Mouse (Mus musculus) left cerebral cortex, adult 11 months (tissue): ENCODE results near the gene Prdm16.

Experiments used
- DNase-seq: peaks from one replicate; pipeline ENCODE4 v3.0.0; 2022; ENCODE audit warnings: low spot score

Prdm16 gene

DNA sequence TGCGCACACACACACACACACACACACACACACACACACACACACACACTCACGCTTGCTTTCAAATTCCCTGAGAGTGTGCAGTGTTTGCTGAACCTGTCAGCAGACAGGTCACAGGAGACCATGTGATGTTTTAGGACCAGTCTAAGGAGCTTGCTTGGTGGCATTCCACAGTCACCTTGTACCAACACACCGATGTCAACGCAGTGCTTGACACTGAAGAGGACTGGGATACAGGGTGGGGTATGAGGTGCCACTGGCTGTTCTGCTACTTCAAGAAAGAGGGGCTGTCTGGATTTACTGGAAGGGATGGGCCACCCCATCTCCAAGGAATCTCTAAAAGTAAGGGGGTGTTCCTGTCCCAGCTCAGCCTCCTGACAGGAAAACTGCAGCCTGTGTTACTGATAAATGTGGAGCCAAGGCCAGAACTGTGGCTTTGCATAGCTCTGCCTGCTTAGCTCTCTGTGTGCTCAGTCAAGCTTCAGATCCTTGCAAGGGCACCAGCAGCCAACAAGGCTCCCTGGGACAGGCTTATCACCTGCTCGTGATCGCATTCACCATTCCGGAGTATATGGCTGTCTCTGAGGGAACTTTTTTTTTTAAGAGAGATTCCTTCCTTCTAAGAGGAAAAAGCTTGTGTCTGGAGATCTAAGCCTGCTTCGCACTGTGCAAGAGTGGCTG lies 157.6 kb downstream of the Prdm16 start:
- DNase-seq, result no peak

DNA sequence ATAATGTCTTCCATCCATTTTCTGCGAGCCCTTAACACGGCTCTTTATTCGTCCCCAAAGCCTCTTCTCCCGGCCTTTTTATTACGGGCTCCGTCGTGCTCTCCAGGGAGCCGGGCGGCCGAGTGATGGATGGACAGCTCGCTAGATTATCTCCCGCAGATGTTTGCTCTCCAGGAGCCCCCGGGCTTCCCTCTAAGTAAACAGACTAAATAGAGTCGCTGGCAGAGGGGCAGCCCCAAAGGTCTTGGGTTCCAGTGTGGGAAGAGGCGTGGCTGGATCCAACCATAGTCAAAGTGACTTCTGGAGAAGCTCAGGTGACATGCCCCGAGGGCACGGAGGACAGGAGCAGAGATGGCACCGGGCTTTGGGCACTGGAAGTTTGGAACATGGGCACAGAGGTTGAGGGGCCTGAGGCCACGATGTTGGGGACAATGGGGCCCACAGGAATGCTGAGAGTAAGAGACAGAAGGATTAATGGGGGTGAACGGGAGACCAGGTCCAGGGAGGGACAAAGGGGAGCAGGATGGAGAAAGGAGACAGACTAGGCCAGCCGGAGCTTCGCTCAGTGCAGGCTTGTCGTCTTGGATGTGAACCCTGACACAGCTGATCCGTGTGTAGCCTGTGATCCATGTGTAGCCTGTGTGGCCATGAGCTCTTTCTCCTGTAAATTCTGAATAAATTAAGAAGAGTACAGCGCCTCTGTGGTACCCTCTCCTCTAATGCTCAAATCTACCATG lies 162.9 kb downstream of the Prdm16 start:
- DNase-seq, result no peak

DNA sequence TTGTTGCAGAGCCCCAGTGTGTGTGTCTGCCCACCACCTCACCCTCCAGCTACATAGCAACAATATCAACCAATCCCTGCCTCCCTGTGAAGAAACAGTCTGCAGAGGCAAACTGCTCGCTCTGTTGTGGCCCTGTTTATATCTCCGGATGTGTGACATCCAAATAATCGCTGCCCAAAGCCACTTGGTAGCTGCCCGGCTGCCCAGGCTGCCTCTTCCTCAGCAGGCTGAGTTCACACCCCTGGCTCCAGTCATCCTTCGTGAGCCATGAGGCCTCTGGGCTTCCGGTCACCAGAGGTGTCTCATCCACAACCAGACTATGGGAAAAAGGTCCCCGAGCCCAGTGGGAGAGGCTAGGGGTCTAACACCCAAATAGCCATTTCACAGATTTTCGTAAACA lies 164.1 kb downstream of the Prdm16 start:
- no peak for DNase-seq

DNA sequence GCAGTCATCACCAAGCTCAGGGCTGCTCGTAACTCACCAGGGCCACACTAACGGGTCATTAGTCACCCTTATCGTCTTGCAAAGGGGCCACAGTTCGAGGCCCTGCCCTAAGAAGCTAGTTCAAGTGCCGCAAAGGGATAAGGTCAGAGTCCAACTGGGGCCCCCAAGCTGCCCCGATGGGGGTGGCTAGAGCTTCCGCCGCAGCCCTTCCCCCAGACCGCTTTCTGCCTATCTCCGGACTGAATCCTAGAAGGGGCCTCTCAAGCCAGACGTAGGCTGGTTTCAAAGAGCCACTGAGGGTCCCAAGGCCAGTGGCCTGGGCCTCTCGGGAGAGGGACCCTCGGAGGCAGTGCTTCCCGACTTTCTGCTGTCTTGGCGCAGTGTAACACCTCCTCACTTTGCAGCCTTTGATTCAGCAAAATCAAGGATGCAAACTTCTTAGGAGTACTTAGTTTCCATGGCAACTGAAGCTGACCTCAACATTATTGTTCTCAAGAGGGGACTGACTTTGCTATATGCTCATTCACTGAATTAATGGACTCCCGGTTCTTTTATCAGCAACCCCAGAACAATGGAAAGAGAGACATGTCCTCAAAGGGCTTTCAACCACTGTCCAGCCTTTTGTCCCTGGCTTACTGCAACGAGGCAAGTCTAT lies 165.1 kb downstream of the Prdm16 start:
- no peak for DNase-seq

DNA sequence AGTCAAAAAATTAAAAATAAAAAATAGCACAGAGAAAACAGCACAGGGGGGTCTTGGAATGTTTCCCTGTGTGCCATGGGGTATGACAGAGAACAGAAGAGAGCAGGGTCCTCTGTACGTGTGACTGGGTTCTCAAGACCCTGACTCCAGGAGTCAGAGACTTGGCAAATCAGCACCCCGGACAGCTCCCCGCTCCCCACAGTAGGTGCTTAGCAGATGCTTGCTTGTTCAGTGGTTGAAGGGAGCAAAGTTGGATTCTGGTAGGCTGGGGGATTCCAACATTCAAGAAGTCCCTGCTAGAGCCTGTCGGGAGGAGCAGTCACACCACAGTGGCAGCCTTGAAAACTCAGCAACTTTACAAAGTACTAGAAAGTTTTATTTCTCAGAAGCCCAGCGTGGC lies 170.4 kb downstream of the Prdm16 start:
- DNase-seq, result no peak

DNA sequence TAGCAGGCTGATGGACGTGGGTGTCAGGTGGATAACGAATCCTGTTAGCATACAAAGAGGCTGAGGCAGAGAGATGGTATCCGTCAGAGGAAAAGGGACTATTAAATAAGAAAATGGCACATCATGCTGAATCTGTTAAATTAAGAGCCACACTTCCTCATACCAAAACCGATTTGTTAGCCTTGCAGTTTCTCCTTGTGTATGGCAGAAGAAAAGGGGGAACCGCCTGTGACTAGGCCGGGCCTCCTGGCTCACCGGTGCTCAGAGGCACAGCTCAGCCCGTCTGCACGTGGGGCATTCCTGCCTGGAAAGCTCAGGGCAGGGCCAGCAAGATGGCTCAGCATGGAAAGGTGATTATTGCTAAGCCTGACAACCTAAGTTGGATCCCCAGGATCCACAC lies 171.6 kb downstream of the Prdm16 start:
- DNase-seq, result no peak

DNA sequence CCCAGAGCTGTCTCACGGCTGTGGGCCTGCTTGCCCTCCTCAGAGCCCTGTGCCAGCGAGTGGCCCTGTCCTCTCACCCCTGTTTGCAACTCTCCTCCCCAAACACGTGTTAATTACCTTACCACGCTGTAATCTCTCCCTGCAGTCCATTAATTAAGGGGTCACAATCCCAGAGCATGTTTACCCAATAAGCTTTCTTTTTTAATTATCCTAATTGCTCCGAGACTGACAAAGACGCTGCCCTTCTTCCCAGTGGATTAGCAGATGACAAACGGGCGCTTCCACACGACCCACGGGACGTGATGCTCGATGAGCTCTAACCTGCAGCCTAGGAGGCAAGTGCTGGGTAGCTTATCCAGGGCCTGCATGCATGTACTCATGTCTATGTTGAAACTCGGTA lies 176.7 kb downstream of the Prdm16 start:
- DNase-seq, result no peak

DNA sequence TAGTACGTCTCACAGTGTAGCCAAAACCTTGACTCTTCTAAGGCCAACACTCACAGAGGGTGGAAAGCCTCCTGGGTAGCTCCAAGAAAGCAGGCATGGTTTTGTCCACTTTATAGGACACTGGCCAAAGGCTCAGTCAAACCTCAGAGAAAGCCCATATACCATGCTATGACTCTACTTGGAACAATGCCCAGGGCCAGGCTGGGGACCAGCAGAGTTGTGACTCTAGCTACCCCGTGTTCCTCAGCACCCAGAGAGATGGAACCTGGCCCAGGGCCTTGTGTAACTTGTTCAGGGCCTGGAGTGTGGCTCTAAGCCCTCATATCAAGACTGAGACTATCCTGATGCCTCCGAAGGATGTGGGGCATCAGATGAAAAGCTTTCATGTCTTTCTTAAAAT lies 178.9 kb downstream of the Prdm16 start:
- no peak for DNase-seq

DNA sequence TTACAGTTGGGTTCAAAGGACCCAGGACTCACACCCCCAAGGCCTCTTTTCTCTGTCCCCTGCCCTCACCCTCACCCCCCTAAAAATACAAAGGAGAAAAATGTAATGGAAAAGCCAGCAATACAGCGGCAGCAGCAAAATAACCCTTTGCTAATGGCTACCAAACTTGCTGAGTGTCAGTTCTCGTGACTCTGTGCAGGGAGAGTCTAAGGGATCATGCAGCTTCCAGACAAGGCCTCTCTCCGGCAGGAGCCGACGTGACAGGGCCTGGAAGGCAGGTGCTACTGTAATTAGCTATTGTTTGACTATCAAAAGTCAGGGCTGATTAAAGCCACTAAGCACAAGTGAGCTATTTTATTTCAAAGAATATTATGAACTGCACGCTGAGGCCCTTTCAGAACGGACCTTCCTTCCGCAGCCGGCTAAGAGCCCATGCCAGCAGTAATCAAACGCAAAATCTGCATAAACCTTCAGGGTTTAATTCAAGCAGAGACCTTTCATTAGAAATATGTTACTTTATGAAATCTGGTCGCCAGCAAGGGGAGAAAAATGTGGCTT lies 180.3 kb downstream of the Prdm16 start:
- no peak for DNase-seq

DNA sequence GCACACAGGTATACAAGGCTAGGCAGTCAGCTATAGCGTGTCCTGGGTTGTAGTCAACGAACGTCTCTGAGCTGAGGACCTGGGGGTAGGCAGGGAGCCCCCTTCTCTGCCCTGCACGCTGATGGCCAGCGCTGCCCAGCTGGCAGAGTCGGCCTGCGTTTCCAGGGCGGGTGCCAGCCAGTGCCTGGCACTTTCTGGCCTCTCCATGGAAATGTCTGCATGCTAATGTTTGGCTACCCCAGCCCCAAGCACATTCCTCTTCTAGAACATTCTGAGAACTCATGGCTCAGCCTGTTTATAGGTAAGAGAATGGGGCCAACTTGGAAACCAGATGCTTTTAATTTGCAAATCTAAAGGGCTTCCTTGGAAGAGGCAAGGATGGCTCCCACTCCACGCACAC lies 186.2 kb downstream of the Prdm16 start:
- DNase-seq, result no peak

DNA sequence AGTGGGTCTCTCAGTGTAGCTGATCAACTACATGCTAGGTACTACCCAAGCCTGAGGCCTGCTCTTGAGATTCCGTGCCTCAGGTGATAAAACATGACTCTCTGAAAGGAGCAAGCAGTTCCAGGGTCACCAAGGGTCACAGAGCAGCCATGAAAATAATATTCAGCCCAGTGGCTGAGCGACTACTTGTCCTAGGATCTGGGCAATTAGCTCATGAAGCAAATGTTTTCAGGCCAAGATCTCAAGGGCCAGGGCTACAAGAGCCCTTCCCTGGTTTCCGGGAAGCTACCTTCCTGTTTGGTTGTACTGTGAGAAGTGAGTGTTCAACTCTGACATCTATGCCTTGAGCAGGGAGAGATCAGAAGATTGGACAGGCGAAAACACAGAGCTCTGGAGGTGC lies 186.6 kb downstream of the Prdm16 start:
- DNase-seq, result no peak

DNA sequence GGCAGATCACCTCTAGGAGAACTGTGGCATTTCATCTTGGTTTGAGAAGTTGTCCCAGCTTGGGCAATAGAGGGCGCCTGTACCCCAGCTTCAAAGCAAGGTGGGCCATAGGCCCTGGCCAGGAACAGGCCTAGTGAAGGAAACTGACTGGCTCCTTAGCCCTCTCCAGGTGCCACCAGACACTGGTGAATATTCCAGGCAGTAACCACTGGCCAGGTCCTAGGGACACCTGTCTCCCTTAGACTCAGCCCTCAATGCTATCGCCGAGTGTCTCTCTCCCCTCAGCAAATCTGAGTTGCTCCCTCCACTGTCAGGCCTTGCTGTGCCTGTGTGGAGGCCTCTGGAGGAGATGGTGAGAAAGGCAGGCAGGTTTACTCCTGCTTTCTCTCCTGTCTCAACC lies 187.3 kb downstream of the Prdm16 start:
- DNase-seq, result no peak

DNA sequence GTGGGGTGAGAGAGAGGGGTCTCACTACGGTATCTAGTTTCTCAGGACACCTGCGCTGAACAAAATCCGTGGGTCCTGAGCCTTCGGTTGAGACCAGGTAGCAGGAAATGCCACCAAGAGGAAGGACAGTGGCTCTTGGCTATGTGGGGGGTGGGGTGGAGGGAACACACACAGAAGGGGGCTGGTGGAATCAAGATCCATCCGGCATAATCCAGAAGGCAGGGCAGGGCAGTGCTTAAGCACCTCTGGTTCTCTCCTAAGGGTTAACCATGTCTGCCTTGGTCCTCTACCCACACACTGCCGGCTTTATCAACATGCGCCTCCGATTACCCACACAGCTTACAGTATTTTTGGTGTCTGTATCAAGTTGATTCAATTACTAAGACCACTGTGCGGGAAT lies 191.0 kb downstream of the Prdm16 start:
- no peak for DNase-seq

DNA sequence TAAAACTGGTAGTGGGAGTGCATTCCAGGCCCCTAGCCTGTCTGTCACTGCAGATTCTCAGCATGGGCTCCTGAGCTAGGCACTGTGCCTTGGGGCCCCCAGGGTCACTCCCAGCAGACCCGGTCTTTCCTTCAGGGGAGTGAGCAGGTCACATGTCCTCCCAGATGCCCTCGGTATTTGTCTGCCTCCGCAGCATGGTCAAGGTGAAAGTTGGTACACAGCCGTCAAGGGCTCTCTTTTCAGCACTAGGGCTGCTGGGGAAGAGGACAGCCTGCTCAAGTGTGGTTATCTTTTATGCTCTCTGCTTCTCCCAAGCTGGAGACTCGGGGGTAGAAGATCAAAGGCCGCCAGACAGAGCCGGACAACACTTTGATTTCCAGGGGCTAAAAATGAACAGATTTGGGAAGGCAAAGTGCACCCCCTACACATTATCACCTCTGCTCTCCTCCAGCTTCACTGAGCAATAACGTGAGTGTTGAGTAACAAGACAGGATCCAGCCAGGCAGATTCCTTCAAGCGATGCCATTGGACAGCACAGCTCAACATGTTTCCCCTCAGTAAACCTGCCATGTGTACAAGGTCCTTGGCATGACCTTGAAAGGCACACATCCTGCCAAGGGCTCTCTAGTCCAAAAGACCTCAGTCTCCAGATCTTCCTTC lies 193.9 kb downstream of the Prdm16 start:
- DNase-seq, result no peak

DNA sequence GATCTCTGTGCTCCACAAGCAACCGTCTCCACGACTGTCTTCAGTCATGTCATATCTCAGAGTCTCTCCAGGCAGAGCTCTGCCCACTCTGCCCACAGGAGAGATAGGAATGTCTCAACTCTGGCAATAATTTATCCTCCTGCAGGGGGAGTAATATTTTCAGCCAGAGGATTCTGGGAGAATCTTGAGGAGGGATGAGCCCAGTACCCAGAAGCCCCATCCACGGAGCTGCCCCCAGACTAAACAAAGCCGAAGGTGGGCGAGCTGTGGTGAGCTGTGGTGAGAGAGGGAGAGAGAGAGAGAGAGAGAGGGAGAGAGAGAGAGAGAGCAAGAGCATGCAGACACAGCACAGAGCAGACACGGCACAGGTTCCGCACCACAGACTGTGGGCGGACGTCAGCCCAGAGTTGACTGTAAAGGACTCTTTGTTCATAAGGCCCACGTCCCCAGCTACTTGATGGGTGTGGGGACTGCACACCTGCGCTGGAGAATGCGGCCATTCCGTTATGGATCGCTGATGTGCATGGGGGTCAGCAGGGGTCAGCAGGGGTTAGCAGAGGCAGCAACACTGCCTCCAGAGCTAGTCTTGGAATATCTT lies 197.1 kb downstream of the Prdm16 start:
- DNase-seq, result no peak

DNA sequence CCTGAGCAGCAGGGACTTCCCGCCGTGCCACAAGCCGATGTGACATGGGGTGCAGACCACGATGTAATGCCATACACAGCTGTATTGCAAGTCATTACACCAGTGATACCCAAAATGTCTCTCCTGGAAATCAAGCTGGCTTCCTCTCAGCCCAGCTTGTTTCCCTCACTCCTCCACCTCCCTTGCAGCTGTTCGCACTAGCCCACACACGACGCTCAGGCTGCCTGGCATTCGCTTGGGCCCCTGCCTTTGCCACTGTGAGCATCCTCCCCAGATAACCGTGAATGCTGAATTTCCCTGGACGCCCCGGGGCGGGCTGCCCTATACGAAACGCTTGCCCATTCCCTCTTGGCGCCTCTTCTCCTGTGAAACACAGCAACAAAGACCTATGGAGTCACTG lies 198.1 kb downstream of the Prdm16 start:
- no peak for DNase-seq

DNA sequence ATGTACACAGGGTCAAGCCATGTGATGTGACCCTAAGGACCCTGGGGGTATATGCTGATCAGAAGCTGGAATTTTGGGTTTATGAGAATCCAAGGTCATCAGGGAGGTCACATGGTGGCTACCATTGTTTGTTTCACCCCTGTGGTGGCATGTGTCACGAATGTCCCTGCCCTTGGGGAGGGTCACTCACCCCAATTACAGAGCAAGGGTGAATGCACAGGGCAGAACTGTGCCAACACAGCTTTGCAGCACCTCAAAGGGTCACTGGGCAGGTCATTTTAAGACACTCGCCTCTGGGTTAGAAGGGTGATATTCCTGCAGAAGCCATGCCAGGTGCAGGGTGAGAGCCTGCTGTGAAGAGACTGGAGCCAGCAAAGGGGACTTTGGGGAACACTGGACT lies 206.9 kb downstream of the Prdm16 start:
- no peak for DNase-seq

DNA sequence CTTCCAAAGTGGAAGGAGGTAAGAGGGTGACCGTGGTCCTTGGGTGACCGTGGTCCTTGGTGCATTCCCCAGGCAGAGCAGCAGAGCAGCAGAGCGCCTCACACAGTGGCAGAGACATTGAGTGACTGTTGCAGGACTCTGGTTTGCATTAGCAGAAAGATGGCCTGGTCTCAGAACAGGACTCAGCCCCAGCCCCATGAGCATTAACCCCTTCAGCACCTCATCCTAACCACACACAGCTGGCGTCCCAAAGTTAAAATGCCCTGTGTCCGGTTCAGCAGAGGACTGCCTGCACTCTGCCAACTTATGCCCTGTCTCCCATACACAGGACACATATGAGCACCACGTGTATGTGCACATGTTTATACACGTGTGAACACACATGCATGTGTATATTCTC lies 209.8 kb downstream of the Prdm16 start:
- DNase-seq, result no peak

DNA sequence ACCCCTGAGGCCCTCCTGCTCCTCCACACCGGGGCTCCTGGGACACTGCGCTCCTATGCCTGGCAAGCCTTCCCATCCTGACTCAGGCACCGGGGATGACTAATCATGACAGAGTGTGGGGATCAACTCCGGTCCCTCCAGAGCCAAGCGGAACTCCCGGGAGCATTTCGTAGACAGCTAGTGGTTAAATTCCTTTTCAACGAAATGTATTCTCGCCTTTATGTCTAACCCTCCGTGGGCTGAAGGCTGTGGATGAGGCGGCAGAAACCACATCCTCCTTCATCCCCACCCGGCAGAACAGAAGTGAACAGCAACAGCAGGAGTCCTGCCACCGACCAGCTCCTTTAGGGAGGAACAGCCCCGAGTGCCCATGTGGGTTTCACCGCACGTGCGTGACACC lies 211.4 kb downstream of the Prdm16 start:
- DNase-seq, result no peak

DNA sequence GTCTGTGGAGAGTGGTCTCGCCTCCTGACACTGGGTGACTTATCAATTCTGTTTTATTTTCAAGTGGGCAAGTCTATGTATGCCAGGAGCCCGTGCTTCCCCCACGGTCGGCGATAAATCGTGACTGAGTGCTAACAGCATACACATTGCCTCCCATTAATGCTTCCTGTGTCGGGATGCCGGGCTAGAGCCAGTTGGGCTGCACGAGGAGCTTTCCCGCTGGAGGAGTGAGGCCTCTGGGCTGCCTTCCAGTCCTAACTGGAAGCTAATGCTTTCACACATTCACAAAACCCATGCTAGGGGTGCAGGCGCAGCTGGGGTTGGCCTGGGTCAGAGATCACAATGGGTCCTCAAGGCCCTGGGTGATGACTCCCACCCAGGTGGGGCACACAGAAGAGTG lies 212.0 kb downstream of the Prdm16 start:
- no peak for DNase-seq

DNA sequence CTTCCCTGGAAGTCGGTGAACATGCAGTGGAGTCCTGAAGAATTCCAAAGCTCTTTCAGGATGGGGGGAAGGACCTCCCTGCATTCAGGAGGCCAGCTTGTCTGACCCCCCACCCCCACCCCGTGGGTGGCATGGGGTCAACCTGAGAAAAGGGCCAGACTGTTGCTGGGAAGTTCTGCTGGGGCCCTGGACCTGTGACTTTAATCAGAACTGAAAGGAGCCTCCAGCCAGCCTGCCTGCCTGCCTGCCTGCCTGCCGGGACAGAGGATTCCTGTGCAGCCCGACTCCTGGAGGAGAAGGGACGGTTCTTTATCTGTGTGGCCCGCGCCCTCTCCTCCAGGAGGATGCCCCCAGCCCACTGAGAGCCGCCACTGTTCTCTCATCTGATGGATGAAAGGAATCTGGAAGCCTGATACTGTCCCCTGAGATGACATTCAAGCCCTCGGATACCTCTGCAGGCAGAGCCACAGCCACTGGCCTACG lies 214.2 kb downstream of the Prdm16 start:
- DNase-seq, result no peak

DNA sequence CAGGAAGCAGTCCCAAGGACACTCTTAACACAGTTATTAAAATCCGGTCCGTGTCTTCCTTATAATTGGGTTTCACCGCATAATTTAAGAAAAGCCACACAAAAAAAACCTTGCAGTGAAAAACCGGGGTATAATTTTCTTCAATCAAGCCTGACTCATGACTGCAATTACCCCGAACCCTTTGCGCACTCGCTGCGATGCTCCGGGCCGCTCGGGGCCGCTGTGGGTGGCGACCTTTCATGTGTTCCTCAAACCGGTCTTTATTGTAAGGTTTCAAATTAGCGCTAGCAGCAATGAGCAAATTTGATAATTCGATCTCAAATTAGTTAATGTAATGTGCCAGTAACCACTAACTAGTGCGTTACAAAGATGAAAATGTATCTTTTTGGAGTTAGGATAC lies 215.9 kb downstream of the Prdm16 start:
- DNase-seq, result no peak
